Mouse (Mus musculus): ENCODE measurements around the gene Kctd14.

DNA sequence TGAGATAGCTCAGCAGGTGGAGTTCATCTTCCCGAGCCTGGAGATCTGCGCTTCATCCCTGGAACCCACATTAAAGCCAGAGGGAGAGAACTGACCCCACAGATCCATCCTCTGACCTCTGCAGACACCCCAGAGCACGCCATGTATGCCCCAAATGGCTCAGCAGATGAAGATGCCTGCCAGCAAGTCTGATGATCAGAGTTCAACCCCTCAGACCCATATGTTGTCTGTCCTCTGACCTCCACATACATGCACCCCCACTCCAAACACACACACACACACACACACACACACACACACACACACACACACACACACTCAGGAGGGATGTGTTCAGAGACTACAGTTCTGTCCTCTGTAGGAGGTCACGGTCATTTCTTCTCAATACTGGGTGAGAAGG, 34.6 kb upstream of the Kctd14 start:
- no peak for TF ChIP-seq CTCF (IDR thresholded peaks at IDR 0.05)
- no peak for TF ChIP-seq EP300 (IDR thresholded peaks at IDR 0.05; ENCODE audit: insufficient read depth, low read depth, low read length)
- no peak for TF ChIP-seq POLR2A (IDR thresholded peaks at IDR 0.05; ENCODE audit: insufficient read depth, low read depth, low read length)

Measured in heart, adult 2 months (tissue).